Mouse (Mus musculus) embryo, embryonic 10.5 days (tissue): ENCODE measurements around the gene Clec16a.

Source experiments
- DNase-seq: peaks from one replicate; pipeline ENCODE4 v3.0.0-alpha.2; 2015; ENCODE audit warnings: low spot score

Gene Clec16a

DNA sequence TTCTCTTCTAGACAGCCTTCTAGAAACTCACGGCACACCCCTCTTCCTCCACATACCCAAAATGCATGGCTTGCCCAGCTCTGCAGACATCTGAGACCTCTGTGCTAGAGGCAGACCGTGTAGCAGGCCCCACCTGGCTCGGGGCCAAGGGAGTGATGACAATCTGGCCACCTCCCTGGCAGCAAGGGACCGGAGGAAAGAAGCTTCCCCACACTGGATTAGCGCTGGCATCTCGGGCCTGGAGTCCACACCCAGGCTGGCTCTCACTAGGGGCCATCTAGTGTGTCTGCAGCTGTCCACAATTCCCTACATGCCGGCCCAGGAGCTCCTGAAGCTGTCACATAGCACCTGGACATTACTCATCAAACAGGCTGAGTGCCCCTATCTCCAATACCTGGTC, 10.6 kb upstream of the Clec16a start:
- no peak for DNase-seq

DNA sequence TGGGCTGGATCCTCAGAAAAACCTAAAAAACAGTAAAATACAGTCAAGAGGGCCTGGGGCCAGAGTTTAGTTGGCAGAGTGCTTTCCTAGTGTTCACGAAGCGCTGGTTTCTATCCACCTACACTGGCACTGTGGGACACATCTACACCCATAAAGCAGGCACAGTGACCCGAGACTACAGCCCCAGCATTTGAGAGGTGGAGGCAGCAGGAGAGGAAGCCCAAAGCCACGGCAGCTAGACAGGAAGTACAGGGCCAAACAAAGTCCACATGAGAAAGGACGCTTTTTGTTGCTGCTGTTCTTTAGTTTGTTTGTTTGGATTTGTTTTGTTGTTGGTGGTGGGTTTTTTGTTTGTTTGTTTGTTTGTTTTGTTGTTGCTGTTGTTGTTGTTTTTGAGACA, 8.8 kb upstream of the Clec16a start:
- DNase-seq, result no peak

DNA sequence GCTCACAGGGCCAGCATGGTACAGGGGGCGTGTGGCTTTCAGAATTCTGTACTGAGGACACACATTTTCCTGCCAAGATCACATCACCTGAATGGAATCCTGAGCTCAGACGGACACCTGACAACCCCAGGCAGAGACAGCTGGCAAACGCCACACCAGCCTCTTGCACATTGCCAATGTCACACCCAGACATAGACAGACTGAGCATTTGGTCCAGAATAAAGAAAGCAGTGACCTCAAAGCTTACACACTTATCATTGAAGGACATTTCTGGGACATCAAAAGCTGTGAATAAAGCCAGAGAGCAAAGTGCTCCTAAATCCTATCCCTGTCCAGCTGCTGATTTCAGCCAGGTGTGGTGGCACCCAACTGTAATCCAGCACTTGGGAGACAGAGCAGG, 8.2 kb upstream of the Clec16a start:
- DNase-seq, result no peak

DNA sequence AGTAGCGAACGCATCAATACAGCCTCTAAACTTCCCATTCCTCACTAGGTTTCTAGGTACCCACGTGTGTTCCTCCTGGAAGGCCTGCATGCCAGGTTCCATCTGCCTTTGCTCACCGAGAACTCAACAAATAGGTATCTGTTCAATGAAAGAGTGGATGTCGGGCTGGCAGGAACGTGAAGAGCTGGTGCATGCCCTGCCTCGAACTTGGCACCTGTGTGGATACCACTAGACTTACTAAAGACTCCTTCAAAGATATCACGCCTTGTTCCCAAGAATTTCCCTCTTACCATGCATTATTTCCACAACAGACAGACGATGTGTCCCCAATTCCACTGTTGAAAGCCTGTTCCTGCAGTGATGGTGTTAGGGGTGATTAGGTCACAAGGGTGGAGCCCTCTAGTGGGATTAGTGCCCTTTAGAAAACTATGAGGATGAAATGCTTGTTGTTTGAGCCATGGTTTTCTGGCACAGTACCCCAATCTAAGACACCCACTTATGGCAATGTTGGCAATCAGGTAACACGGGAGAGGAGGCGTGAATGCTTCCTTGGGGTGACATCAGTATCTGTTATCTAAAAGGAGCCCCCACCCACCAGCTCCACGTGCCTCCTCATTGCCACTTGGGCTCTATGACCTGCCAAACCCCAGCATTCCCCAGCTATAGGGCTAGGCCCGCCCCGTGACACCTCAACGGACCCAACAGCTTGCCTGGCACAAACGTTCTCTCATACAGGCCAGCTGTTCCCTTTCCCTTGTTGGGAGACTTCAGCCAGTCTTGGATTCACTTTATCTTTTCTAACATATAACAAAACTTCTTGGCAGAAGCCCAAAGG, 4.2 kb upstream of the Clec16a start:
- DNase-seq, result no peak

DNA sequence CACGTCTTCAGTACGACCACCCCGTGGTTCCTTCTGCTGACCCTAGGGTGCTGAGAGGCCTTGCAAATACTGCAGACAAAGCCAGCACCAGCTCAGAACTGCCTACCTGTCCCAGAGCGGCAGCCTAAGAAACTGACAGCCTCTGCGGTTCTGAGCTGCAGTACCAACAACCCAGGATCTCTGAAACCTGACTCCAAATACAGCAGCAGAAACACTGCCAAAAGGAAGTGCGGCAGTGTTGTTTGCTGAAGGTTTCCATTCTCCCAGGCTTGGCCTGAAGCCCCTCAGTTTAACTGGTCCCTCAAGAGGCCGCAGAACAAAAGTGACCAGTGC, 3.6 kb upstream of the Clec16a start:
- peak; percentile 11 for DNase-seq

DNA sequence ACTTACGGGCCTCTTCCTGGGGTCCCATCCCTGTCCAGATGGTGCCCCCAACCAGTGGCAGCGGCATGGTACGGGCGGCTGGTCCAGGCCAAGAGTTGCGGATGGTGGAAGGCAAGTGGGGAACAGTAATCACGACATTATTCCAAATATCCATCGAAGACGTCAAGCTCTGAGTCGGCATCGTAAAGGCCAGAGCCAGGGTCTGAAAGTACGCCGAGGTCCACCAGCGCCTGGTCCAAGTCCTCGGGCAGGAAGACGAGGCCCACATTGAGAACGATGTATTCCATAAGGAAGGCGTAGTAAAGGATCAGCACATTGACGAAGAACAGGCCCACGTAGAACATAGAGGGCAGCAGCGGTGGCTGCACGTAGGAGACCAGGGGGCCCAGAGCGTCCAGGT, 2.9 kb upstream of the Clec16a start:
- DNase-seq, result peak; percentile 40

DNA sequence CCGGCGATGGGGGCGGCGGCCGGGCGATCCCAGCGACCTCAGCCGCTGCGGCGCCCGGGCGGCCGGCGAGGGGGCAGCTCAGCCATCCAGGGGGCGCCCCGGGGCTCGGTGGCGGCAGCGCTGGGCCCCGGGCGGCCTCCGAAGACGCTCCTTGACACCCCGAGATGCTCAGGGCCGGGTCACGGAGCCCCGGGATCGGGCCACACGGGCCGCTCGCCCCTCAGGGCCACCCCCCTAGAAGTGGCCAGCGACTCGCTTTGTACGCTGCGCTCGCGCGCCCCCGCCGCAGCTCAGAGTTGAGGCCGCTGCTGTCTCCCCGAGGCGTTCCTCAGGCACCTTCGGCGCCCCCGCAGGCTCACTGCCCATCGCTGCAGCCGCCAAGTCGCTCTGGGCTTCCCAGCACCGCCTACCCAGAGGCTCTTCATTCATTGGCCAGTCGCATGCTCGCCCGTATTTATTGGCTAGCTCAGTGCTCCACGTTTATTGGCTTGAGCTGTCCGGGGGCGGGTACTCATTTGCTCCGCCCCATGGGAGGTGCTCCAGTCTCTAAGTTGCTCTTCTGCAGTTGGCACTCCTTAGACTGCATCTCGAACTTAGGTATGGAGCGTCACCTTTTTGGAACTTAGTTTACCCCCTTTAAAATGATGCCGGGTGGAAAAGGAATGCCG, 2.3 kb upstream of the Clec16a start, which contains the start of gene Dexi:
Dexi (minus strand) TSS at position 357 of the 668 bp plus-strand sequence.
- DNase-seq, result peak; percentile 99

DNA sequence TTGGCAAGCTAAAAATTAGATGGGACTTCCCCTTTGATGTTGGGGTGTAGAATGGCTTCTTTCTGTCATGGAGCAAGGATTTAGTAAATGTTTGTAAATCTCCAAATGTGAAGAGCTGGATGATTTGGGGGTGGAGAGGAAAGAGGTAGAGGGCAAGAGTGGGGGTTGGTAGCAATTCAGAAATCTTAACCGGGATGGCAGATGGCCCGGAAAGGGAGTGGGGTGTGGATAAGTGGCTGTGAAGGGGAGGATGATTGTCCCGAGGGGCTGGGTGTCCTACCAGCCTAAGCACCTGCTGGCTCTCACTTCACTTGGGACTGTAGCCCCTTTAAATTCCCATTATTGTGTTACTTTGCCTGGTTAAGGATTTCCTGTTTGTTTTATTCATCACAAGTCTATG, 1.7 kb downstream of the Clec16a start:
- DNase-seq, result no peak

DNA sequence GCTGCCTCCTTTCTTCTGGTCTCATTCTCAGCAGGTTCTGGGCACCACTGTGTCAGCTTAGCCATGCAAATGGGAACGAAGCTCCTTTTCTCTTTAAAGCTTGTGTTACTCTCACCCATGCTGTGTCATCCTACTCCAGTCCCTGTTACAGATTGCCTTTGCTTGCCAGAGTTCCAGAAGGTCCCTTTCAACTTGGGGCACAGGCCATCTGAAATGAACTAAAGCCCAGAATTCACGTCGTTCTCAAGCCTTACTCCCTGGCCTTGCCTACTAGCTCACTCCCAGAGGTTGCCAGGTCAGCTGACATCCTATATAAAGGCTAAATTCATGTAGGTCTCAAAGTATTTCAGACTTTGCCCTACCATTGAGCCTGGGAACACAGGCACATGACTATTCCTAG, 3.8 kb downstream of the Clec16a start:
- no peak for DNase-seq

DNA sequence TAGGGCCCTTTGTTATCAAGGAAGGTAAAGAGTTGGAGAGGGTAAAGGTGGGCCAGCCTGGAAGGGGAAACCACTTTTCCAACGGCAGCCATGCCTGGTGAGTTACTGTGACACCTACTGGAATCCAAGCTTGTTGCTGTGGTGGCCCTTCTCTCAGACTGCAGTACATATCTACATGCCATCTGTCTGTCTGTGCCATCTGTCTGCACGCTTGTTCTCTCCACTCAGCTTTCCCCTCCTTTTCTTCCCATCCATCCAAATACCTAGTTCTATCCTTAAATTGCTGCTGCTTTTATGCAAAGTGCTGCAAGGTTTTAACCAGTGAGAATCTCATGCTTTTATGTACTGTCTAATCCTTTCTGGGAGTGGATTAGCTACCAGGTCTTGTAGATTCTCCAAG, 4.5 kb downstream of the Clec16a start:
- DNase-seq, result no peak

DNA sequence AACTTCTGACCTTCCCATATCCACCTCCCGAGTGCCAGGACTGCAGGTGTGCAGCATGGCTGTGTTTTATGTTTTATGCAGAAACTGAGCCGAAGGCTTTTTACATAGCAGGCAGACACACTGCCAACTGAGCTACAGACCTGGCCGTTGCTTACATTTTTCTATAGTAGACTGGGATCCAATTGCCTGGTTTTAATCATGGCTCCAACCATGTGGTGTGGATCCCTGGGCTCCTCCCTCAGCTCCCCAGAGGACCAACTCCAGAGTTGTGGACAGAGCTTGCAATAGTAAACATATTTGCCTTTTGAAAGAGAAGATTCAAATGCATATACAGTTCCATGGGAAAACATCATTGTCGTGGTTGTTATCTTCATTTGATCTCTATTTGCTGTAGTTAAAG, 6.5 kb downstream of the Clec16a start:
- DNase-seq, result no peak

DNA sequence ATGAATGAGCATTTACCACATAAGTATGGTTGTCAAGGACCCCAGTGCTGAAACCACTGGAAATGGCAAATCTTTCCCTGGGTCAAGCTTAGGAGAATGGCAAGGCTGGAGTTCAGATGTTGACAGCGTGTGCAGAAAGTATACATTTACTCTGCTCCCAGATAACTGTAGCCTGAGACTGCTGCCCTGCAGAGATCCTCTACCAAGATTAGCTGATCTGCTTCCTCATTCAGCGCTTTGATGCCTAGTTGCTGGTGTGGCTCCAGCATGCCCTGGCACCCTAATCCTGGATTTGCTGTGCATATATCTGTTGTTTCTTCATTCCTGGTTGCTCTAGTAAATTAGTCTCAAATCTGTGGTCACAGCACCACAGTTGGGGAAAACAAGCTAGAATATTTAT, 8.7 kb downstream of the Clec16a start:
- no peak for DNase-seq

DNA sequence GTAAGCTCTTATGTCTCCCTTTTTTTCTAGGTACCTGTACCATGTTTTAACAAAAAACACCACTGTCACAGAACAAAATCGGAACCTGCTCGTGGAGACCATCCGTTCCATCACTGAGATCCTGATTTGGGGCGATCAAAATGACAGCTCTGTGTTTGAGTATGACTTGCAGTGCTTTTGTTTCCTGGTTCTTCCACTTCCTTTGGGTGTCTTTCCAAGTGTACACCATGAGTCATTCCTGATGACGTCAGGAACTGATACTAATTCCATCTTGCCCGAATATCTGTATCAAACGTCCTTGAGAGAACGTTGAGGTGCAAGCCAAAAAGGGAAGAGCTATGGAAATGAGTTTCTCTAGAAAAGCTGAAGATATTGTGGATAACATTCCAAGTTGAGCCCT, 14.9 kb downstream of the Clec16a start:
- no peak for DNase-seq

DNA sequence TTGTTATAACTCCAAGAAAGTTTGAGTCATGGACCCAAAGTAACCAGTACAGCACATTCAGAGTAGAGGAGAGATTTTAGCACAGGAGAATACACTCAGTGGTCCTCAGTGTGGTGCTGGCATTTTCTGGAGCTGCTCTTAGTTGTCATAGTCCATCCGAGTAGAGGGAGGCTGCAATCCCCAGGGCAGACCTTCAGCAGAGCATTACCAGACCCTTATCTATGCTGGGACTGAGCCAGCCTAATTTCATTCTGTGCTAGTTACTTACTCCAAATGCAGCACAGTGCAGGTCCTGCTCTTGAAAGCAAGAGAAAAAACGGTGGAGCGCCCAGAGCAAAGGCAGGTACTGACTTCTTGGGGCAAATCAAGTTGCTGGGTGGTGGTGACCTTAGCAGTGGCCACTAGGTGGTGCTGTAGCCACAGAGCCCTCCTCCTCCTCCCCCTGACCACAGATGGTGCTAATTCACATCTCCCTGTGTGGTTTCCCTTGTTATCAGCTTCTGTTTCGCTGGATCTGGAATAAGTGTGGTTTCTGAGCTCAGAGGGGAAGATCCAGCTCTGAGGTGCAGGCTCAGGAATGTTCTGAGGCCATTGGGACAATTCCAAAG, 20.2 kb downstream of the Clec16a start:
- peak; percentile 87 for DNase-seq

DNA sequence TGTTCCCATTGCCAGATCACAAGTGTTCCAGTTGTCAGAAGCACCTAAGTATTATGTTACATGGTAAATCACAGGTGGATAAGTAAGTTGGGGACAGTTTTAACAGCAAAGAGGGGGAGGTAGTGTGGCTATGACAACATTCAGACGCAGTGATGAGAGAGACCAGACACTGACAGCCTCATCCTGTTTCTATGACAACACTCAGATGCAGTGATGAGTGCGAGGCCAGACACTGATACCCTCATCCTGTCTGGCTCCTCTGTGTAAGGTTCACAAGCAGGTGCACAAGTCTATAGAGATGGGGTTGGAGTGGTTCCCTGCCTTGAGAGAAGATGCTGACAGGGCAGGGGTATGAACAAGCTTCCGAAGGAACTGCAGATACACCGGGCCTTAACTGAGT, 22.0 kb downstream of the Clec16a start:
- DNase-seq, result no peak

DNA sequence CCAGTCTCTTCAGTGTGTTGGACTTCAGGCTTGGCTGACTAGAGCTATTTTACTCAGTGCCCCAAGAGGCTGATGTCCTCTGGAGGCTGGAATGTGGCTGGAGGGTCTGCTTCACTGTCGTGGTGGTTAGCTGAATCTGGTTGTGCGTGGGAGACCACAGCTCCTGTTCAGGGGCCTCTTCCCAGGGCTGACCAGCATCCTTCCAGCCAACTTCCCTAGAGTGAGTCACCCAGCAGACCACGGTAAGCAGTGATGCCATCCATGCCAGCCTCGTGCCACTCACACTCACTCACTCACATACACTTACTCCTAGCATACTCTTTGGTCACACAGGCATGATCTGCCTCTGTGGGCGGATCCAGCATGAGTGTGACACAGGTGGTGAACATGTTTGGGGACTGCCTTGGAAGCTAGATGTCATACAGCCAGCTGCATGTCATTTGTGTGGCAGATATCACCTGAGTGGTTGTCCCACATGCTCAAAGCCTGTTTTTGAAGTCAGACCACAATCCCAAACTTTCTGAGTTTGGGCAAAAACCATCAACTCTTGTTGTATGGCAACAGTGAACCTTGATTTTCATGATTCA, 24.8 kb downstream of the Clec16a start:
- no peak for DNase-seq

DNA sequence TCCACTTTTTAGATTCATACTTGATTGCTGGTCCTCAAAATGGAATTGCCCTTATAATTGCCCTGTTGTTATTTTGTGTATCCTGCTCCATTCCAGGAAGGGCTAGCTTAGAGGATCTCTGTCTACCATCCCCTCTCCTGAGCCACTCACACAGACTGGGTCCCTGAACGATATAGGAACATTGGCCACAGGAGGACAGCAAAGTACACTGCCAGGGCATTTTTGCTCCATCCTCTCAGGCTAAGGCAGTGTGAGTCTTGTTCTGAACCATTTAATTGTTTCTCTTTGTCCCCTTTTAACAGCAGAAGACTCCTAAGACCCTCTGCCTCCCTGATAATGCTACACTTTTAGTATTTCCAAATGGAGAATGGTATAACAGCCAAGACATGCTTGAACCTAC, 25.6 kb downstream of the Clec16a start:
- no peak for DNase-seq

DNA sequence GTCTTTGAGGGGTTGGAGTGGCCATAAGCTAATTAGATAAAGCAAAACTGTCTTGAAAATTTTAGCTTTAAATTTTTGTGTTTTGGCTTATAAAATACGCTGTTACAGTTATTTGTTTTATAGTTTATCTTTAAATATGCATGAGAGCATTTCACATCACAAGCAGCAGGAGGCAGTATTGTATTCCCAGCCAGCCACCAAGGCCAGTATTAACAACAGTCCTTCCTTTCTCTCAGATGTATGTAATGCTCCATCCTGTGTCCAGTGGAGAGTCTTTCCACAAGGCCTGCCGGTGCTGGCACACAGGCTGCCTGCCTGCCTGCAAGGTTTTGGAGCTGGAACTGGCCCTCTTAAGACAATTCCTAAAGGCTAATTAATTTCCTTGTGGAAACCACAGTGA, 26.7 kb downstream of the Clec16a start:
- peak; percentile 45 for DNase-seq

DNA sequence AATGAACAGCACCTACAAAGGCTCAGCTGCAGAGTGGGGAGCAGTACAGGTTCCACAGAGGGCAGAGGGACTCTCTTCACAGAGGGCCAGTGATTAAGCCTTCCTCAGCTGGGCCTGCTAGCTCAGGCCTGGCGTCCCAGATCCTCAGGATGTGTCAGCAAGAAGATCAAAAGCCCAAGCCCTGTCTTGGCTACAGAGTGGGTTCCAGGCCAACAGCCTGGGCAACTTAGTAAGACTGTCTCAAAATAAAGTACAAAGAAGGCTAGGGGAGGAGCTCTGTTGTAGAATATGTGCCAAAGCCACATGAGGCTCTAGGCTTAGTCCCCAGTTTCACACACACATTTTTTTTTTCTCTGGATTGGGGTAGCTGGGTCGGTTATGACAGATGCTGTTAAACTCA, 29.8 kb downstream of the Clec16a start:
- DNase-seq, result no peak

DNA sequence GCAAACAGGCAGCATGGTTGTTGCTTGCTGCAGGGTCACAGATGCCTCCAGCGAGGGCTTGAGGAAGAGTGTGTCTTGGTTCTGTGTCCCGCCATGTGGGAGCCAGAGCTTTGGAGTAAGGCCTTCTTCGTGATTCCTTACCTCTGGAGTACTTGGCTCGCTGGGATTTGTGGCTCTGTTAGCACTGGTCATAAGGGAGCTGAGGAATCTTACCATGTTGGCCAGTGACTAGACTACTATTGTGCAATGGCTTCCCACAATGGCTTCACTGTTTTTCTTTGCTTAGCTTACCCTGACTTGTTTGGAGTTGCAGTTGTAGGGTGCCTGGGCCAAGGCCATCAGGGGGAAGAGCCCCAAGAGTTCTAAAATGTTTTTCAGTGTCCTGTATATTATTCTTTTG, 30.8 kb downstream of the Clec16a start:
- no peak for DNase-seq

DNA sequence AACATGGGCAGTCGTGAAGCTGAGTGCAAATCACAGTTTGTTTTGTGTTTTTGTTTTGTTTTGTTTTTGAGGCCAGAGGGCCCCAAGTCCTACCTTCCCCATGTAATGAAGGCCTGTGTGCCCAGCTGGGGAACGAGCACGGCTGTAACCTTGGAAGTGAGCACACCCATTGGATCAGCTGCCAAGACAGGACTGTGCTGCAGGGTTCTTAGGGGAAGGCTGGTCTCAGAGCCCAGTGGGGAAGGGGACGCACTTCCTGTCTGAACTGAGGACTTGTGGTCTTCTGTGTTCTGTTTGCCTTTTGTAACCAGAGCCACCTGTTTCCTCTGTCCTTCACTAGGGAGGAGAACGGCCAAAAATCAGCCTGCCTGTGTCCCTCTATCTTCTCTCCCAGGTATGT, 32.4 kb downstream of the Clec16a start:
- no peak for DNase-seq

DNA sequence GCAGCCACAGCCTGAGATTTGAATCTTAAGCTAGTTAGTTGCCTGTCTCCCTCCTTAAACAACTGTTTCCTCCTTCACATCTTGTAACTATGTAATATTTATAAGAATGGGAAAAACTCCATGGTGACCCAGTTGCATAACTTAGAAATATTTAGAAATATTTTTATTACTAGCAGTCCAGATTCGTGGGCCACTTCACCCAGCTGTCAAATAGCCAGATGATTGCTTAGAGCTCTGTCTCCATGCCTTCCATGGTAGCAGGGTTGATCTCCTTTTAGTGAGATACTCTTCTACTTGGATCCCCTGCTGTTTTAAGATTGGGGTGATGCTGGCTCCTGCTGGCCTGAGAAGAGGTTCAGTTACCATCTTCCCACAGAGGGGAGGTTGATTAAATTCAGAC, 33.2 kb downstream of the Clec16a start:
- DNase-seq, result no peak
